ENCODE assay signal across 8 mouse cellular contexts in genomic region chr17:68841097-68841891, GRCm38 (mm10). TPM values are rescaled to one million over a fixed set of nuclear protein-coding genes. Genes with fewer than 3 reads are reported as not detected.
A peak's percentile ranks its signal among the peaks of the same experiment; 100 is the strongest.
DNase-seq lines count a peak whose midpoint lies in the region; ATAC-seq and TF ChIP-seq lines count a peak whose summit lies in the region.

No protein-coding gene starts in this region.

- no peaks in the 10 kb centered on the region for H3K9me3 ChIP-seq in forebrain, embryonic 15.5 days
- no peaks in the 10 kb centered on the region for H3K9me3 ChIP-seq in lung, embryonic 14.5 days (ENCODE audit: low read depth, low read length)

- H3K36me3 ChIP-seq in forebrain, embryonic 15.5 days, result no peaks in the 10 kb centered on the region
- H3K36me3 ChIP-seq in lung, embryonic 14.5 days (ENCODE audit: insufficient read depth), result no peaks in the 10 kb centered on the region

- H3K9ac ChIP-seq in forebrain, embryonic 15.5 days (replicated peaks), result peak overlapping the region; percentile 57
- peak overlapping the region; percentile 52 for H3K9ac ChIP-seq in lung, embryonic 14.5 days

- peak; percentile 44; the same call in 1 of the 2 replicates for TF ChIP-seq CTCF in lung, embryonic 14.5 days (IDR thresholded peaks at IDR 0.05; ENCODE audit: low read depth)

- peak overlapping the region; percentile 99 for H3K4me2 ChIP-seq in forebrain, embryonic 15.5 days (replicated peaks)
- H3K4me2 ChIP-seq in lung, embryonic 14.5 days, result peak overlapping the region; percentile 98

- H3K27me3 ChIP-seq in forebrain, embryonic 15.5 days, result peaks cover 13% of the 10 kb centered on the region
- peaks cover 41% of the 10 kb centered on the region for H3K27me3 ChIP-seq in lung, embryonic 14.5 days (ENCODE audit: insufficient read depth, low read length)

- under 1% methylated on average over 75 of the region's 75 CpGs for WGBS in forebrain, embryonic 15.5 days
- WGBS in lung, embryonic 14.5 days, result under 1% methylated on average over 75 of the region's 75 CpGs

- H3K27ac ChIP-seq in forebrain, embryonic 15.5 days (replicated peaks), result no peak overlapping the region
- H3K27ac ChIP-seq in lung, embryonic 14.5 days (ENCODE audit: low read depth), result no peak overlapping the region

- peak overlapping the region; percentile 54 for H3K4me3 ChIP-seq in forebrain, embryonic 15.5 days
- peak overlapping the region; percentile 53 for H3K4me3 ChIP-seq in lung, embryonic 14.5 days (ENCODE audit: low read depth, low read length)

- H3K4me1 ChIP-seq in forebrain, embryonic 15.5 days, result peaks cover 26% of the 10 kb centered on the region
- peaks cover 6% of the 10 kb centered on the region; the same call in 1 of the 2 replicates for H3K4me1 ChIP-seq in lung, embryonic 14.5 days (ENCODE audit: insufficient read depth)

- DNase-seq in thymus, postnatal 4 days, result peak; percentile 26
- no peak for DNase-seq in thymus, postnatal 14 days
- DNase-seq in heart, postnatal 14 days, result peak; percentile 48 to 59
- DNase-seq in kidney, postnatal 4 days, result peak; percentile 76 to 82
- DNase-seq in lung, embryonic 14.5 days, result peak; percentile 81
- DNase-seq in ovary, postnatal 36 days (ENCODE audit: low spot score), result peak; percentile 71

- peak; percentile 56 for ATAC-seq in forebrain, embryonic 15.5 days (replicated peaks)
- peak; percentile 80 for ATAC-seq in lung, embryonic 14.5 days (ENCODE audit: insufficient read depth)
- no peak for ATAC-seq in monocyte, adult 5-6 weeks (replicated peaks; ENCODE audit: insufficient number of reproducible peaks, low FRiP score, low TSS enrichment, poor library complexity, severe bottlenecking)

- intact Hi-C loops in heart, postnatal 14 days (cut with DNase I), result no loop called here

RNA-seq across cellular contexts. Expression of gene Tmem200c, which starts 14.9 kb away (rescaled TPM):
- 2.3 and 2.8 TPM in 2 replicates for polyA plus RNA-seq in forebrain, embryonic 15.5 days (2015; fragmentation: Nextera tagmentation; extraction: Ambion mirVana)
- under 1 TPM in 1 of 2 experiments, not detected in 1; 0.07 TPM for total RNA-seq in heart, postnatal 14 days (2021)
- polyA plus RNA-seq in lung, embryonic 14.5 days (2014; fragmentation: Nextera tagmentation; extraction: Ambion mirVana), result 0.41 and 0.54 TPM in 2 replicates
- not detected in 3 replicates for total RNA-seq in monocyte, adult 5-6 weeks (2017)
